Comparison of ENCODE assay signal across 25 mouse cellular contexts in the genomic region with DNA sequence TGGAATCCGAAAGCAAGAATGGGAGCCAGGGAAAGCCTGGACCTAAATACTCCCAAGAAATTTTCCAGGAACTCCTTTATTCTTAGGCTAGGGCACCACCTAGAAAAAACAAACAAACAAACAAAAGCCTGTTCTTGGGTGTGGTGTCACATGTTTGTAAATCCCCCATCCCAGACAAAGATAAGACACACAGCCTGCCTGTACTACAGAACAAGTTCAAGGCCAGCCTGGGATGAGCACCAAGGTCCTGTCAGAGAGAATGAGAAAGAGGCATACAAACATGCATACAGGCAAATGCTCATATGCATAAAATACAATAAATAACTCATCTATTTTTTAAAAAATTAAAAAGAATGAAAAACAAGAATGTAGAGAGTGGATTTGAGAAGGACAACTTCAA.
"Had no signal": no experiment of that assay in that cellular context is flagged by ENCODE, and none has a peak within 500 bp of the region (broad histone marks: within the 10 kb centered on the region; RNA-seq: fewer than 3 reads in every experiment).

No protein-coding gene starts in this region.

- H3K4me3 ChIP-seq: heart, adult 2 months; heart, embryonic 13.5 days; heart, embryonic 15.5 days; hindbrain, embryonic 10.5 days; hindbrain, embryonic 12.5 days; intestine, embryonic 15.5 days; layer of hippocampus, adult 2 months; left cerebral cortex, adult 2 months; limb, embryonic 10.5 days; limb, embryonic 12.5 days; liver, embryonic 12.5 days had no signal

- ATAC-seq: hindbrain, embryonic 16.5 days; inflammation-experienced regulatory T-cells, adult 6 months; intestine, postnatal 0 days; liver, embryonic 12.5 days had no signal

- H3K9ac ChIP-seq: heart, embryonic 13.5 days; heart, embryonic 15.5 days; hindbrain, embryonic 12.5 days; hindbrain, embryonic 14.5 days; intestine, embryonic 15.5 days; limb, embryonic 12.5 days; liver, embryonic 12.5 days; liver, embryonic 14.5 days had no signal

- H3K4me1 ChIP-seq: hindbrain, embryonic 10.5 days had no signal

- H3K36me3 ChIP-seq: hindbrain, embryonic 10.5 days; hindbrain, embryonic 12.5 days; intestine, embryonic 15.5 days; limb, embryonic 10.5 days; liver, embryonic 12.5 days had no signal

- H3K4me2 ChIP-seq: heart, embryonic 11.5 days; heart, embryonic 13.5 days; heart, embryonic 15.5 days; hindbrain, embryonic 12.5 days; hindbrain, embryonic 14.5 days; intestine, embryonic 15.5 days; limb, embryonic 12.5 days; liver, embryonic 12.5 days had no signal

- H3K27ac ChIP-seq: hindbrain, embryonic 10.5 days; hindbrain, embryonic 12.5 days; hindbrain, embryonic 14.5 days; intestine, embryonic 15.5 days; layer of hippocampus, adult 2 months; left cerebral cortex, adult 2 months; limb, embryonic 10.5 days; limb, embryonic 12.5 days; liver, embryonic 12.5 days; liver, embryonic 14.5 days had no signal

- H3K27me3 ChIP-seq: heart, embryonic 13.5 days; heart, embryonic 15.5 days; hindbrain, embryonic 12.5 days; intestine, embryonic 15.5 days; limb, embryonic 12.5 days; liver, embryonic 12.5 days had no signal

- DNase-seq: gastrocnemius, postnatal 10 days; gastrocnemius, postnatal 25 days; heart, adult 2 months; heart, postnatal 14 days; heart, postnatal 4 days; kidney, adult 18-20 months; kidney, postnatal 10 days; kidney, postnatal 4 days; liver had no signal

- H3K9me3 ChIP-seq: heart, embryonic 13.5 days; heart, embryonic 15.5 days; hindbrain, embryonic 10.5 days; hindbrain, embryonic 12.5 days; intestine, embryonic 15.5 days; limb, embryonic 10.5 days; limb, embryonic 12.5 days; liver, embryonic 12.5 days had no signal
